Mouse (Mus musculus): ENCODE data around the gene Itga4. TPM values are rescaled to one million over a fixed set of nuclear protein-coding genes. Genes with fewer than 3 reads are reported as not detected.

Gene Itga4
- 10 to 100 TPM in 1 of 4 experiments, 1 to 10 TPM in 3; 8.1 to 10.3 (median 8.9) TPM for total RNA-seq (2022)

GRCm38 (mm10) chr2:79255192-79256000 is at the start of gene Itga4:
Gene Itga4, plus strand, starts transcription at chr2:79255426.
- DNase-seq (ENCODE audit: low spot score in 2 of 2), result peak; percentile 50 to 65

GRCm38 (mm10) chr2:79206191-79206755 is 49.0 kb upstream of the Itga4 start:
- no peak for DNase-seq (ENCODE audit: low spot score in 2 of 2)

GRCm38 (mm10) chr2:79214982-79215381 is 40.2 kb upstream of the Itga4 start:
- DNase-seq (ENCODE audit: low spot score in 2 of 2), result no peak

GRCm38 (mm10) chr2:79215479-79215878 is 39.7 kb upstream of the Itga4 start:
- no peak for DNase-seq (ENCODE audit: low spot score in 2 of 2)

- DNase-seq (ENCODE audit: low spot score in 2 of 2), result no peak
These were observed 30.4 kb upstream of the Itga4 start for GRCm38 (mm10) chr2:79224714-79225426.

- no peak for DNase-seq (ENCODE audit: low spot score in 2 of 2)
These were observed 27.4 kb upstream of the Itga4 start for GRCm38 (mm10) chr2:79227805-79228241.

- no peak for DNase-seq (ENCODE audit: low spot score in 2 of 2)
These were observed 23.9 kb upstream of the Itga4 start for GRCm38 (mm10) chr2:79231056-79231949.

GRCm38 (mm10) chr2:79235767-79236487 is 19.3 kb upstream of the Itga4 start:
- no peak for DNase-seq (ENCODE audit: low spot score in 2 of 2)

- DNase-seq (ENCODE audit: low spot score in 2 of 2), result no peak
These were observed 18.0 kb upstream of the Itga4 start for GRCm38 (mm10) chr2:79237216-79237615.

GRCm38 (mm10) chr2:79244276-79244675 is 10.9 kb upstream of the Itga4 start:
- DNase-seq (ENCODE audit: low spot score in 2 of 2), result no peak

- DNase-seq (ENCODE audit: low spot score in 2 of 2), result no peak
These were observed 10.5 kb upstream of the Itga4 start for GRCm38 (mm10) chr2:79244743-79245142.

GRCm38 (mm10) chr2:79248283-79248682 is 6.9 kb upstream of the Itga4 start:
- no peak for DNase-seq (ENCODE audit: low spot score in 2 of 2)

GRCm38 (mm10) chr2:79250510-79250909 is 4.7 kb upstream of the Itga4 start:
- DNase-seq (ENCODE audit: low spot score in 2 of 2), result no peak

- DNase-seq (ENCODE audit: low spot score in 2 of 2), result no peak
These were observed 1.4 kb upstream of the Itga4 start for GRCm38 (mm10) chr2:79253754-79254197.

- DNase-seq (ENCODE audit: low spot score in 2 of 2), result no peak
These were observed 536 bp upstream of the Itga4 start for GRCm38 (mm10) chr2:79254588-79255191.

GRCm38 (mm10) chr2:79256001-79256339 is 744 bp downstream of the Itga4 start:
- DNase-seq (ENCODE audit: low spot score in 2 of 2), result peak in 1 of 2 experiments; percentile 11

- no peak for DNase-seq (ENCODE audit: low spot score in 2 of 2)
These were observed 1.1 kb downstream of the Itga4 start for GRCm38 (mm10) chr2:79256376-79256775.

GRCm38 (mm10) chr2:79256880-79257279 is 1.7 kb downstream of the Itga4 start:
- no peak for DNase-seq (ENCODE audit: low spot score in 2 of 2)

- no peak for DNase-seq (ENCODE audit: low spot score in 2 of 2)
These were observed 2.2 kb downstream of the Itga4 start for GRCm38 (mm10) chr2:79257411-79257810.

- DNase-seq (ENCODE audit: low spot score in 2 of 2), result no peak
These were observed 4.1 kb downstream of the Itga4 start for GRCm38 (mm10) chr2:79259326-79259725.
